Mouse (Mus musculus) bone marrow, adult 2 months (tissue): ENCODE results near the gene Rab3a.

Experiments used
- CTCF ChIP-seq: fragments of 200-500 bp; IDR thresholded peaks from 2 replicates; pipeline ENCODE4 v1.5.1; 2011; ENCODE audit warnings: low read length, control low read depth; ENCODE audit not compliant: control insufficient read depth, insufficient read depth
- POLR2A ChIP-seq: fragments of 200-500 bp; IDR thresholded peaks from 2 replicates; pipeline ENCODE4 v1.6.1; 2011; ENCODE audit warnings: low read depth, mild to moderate bottlenecking, control low read depth, low read length, borderline replicate concordance; ENCODE audit not compliant: control insufficient read depth

DNA sequence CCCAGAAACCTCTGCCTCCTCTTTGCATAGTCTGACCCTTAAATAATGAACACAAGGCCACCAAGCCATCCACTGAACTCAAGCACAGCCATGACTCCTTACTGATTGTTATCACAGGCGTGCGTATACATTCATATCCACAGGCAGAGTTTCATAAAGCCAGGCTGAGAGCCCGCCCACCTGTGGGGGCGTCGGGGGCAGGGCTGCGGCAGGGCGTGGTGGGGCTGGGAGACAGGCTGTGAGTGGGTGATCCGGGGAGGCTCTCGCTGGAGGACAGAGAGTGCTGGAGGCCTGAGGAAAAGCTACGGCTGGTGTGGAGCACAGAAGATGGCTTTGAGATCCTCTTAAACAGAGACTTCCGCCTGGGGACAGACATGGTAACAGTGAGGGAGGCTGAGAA, 25.6 kb downstream of the Rab3a start:
- TF ChIP-seq CTCF (no peak), POLR2A (peak; percentile 6; the same call in 1 of the 2 replicates)
